Mouse (Mus musculus) kidney, postnatal 0 days (tissue): Measurements from ENCODE around the gene Nek3. TPM values are rescaled to one million over a fixed set of nuclear protein-coding genes. Genes with fewer than 3 reads are reported as not detected.

Source experiments
- ATAC-seq: fragments of 200-750 bp; cut with Nextera tagmentation; replicated peaks from 2 replicates; pipeline ENCODE4 v1.8.0; 2017; ENCODE audit warnings: low read depth, moderate number of reproducible peaks, moderate TSS enrichment, moderate library complexity; ENCODE audit not compliant: low FRiP score
- DNase-seq: peaks from one replicate; pipeline ENCODE4 v3.0.0-alpha.2; 2016; ENCODE audit warnings: low spot score
- H3K27ac ChIP-seq: fragments of 300-500 bp; sonication (generic); 2 replicates; pipeline ENCODE4 v1.5.1; 2014; ENCODE audit warnings: mild to moderate bottlenecking
- H3K27me3 ChIP-seq: fragments of 300-500 bp; sonication (generic); 2 replicates; pipeline ENCODE4 v1.6.1; 2014; ENCODE audit warnings: low read length, mixed read lengths; ENCODE audit not compliant: insufficient read depth
- H3K36me3 ChIP-seq: fragments of 300-500 bp; sonication (generic); 2 replicates; pipeline ENCODE4 v1.6.1; 2014; ENCODE audit warnings: low read length, mixed read lengths; ENCODE audit not compliant: insufficient read depth
- H3K4me1 ChIP-seq: fragments of 300-500 bp; sonication (generic); replicated peaks from 2 replicates; pipeline ENCODE4 v1.6.1; 2014; ENCODE audit warnings: antibody characterized with exemption, low read length, mixed read lengths; ENCODE audit not compliant: insufficient read depth
- H3K4me2 ChIP-seq: fragments of 300-500 bp; sonication (generic); 2 replicates; pipeline ENCODE4 v1.6.1; 2014; ENCODE audit warnings: mild to moderate bottlenecking, low read length, moderate library complexity, mixed read lengths
- H3K4me3 ChIP-seq: fragments of 300-500 bp; sonication (generic); replicated peaks from 2 replicates; pipeline ENCODE4 v1.5.1; 2014; ENCODE audit warnings: low read depth, low read length
- H3K9ac ChIP-seq: fragments of 300-500 bp; sonication (generic); 2 replicates; pipeline ENCODE4 v1.6.1; 2014; ENCODE audit warnings: low read depth, low read length
- H3K9me3 ChIP-seq: fragments of 300-500 bp; sonication (generic); replicated peaks from 2 replicates; pipeline ENCODE4 v1.6.1; 2016; ENCODE audit warnings: low read length, inconsistent platforms, mixed read lengths
- CTCF ChIP-seq: IDR thresholded peaks from 2 replicates; pipeline ENCODE4 v1.5.1; 2016; ENCODE audit warnings: antibody characterized with exemption, low read depth, mild to moderate bottlenecking, moderate library complexity
- WGBS: fragments of 180-500 bp; shearing (Covaris S2); extraction: QIAGEN DNeasy Blood & Tissue Kit; methylation state at CpG from one replicate; pipeline ENCODE4 v1.1.7; 2014; 5-methylcytosine and 5-hydroxymethylcytosine counted together
- polyA plus RNA-seq: library from polyadenylated mRNA; unstranded; fragments of >200 nt; fragmentation: Nextera tagmentation; extraction: Ambion mirVana; gene quantifications from 2 replicates; pipeline ENCODE4 v1.2.1, GENCODE M21; 2015

Nek3 gene
- polyA plus RNA-seq, result 4.8 and 5.4 TPM in 2 replicates

DNA sequence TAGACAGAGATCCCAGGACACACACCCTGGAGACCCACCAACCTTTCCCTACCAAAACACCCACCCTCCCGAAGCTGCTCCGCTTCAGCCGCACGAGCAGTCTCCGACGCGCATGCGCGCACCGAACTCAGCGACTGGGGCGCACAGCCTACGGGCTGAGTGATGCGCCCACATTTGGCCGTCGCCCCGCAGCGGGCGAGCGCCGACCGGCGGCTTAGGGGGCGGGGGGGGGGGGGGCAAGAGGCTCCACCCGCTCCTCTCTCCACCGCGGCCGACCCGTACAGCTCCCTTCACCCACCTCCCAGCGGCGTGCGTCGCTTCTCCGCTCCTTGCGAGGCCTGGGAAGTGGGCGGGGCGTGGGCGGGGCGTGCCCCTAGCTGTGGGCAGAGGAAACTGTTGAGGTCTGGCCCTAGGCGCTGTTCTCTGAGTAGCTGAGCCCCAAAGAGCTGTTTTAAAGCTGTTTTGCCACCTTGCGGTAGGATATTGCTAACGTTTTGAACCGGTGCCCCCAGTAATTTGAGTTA is at the start of gene Nek3:
TSS of gene Nek3 (minus strand) at position 356 of the 524 bp plus-strand sequence.
- peak within 1 kb of the TSS; percentile 61 for H3K9ac ChIP-seq
- H3K4me2 ChIP-seq, result peak within 1 kb of the TSS; percentile 57
- ATAC-seq (peak; percentile 98), DNase-seq (peak; percentile 96)
- no peaks in the 10 kb centered on the region for H3K27me3 ChIP-seq
- H3K9me3 ChIP-seq, result no peaks in the 10 kb centered on the region
- H3K36me3 ChIP-seq, result peaks cover 5% of the 10 kb centered on the region; the same call in 1 of the 2 replicates
- peak within 1 kb of the TSS; percentile 58 for H3K4me3 ChIP-seq
- H3K27ac ChIP-seq, result peak within 1 kb of the TSS; percentile 72
- peak; percentile 74 for TF ChIP-seq CTCF
- peaks cover 4% of the 10 kb centered on the region; the same call in 1 of the 2 replicates for H3K4me1 ChIP-seq
- under 1% methylated on average over 41 of the region's 43 CpGs for WGBS

DNA sequence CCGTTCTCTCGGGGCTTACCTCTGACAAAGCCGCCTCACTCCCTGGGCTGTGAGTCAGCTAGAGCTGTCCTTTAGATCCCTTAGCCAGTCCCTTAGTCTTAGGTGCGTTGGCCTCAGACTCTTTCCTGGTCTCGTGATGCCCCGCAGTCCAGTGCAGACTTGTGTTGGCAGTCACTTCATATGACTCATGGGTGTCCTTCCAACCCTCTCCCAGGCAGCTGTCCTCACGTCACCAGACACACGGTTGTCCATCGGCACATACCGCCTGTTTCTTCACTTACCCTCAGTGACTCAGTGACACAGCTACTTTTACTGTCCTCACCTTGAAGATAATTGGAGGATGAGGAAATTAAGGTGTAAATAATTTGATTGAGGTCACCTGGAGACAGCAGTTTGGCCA is 48.6 kb upstream of the Nek3 start:
- WGBS, result 99% methylated on average over 10 of the region's 10 CpGs
- no peaks in the 10 kb centered on the region for H3K4me1 ChIP-seq
- H3K9me3 ChIP-seq, result no peaks in the 10 kb centered on the region
- DNase-seq, result no peak
- peaks cover 44% of the 10 kb centered on the region for H3K36me3 ChIP-seq
- no peak overlapping the region for H3K4me2 ChIP-seq
- TF ChIP-seq CTCF, result no peak
- no peaks in the 10 kb centered on the region for H3K27me3 ChIP-seq
- ATAC-seq, result no peak
- H3K4me3 ChIP-seq, result no peak overlapping the region
- H3K9ac ChIP-seq, result no peak overlapping the region
- no peak overlapping the region for H3K27ac ChIP-seq

- Histone ChIP-seq H3K27me3 (no peaks in the 10 kb centered on the region), H3K36me3 (peaks cover 42% of the 10 kb centered on the region), H3K9me3 (no peaks in the 10 kb centered on the region), H3K4me3 (no peak overlapping the region), H3K9ac (no peak overlapping the region), H3K4me2 (no peak overlapping the region), H3K4me1 (no peaks in the 10 kb centered on the region), H3K27ac (no peak overlapping the region)
- WGBS, result 61% methylated on average over 5 of the region's 5 CpGs
- no peak for TF ChIP-seq CTCF
- ATAC-seq, result no peak
- DNase-seq, result peak; percentile 32
Measured at GRCm38 (mm10) chr8:22209012-22209411, 42.8 kb upstream of the Nek3 start.

GRCm38 (mm10) chr8:22207535-22207934 is 41.3 kb upstream of the Nek3 start:
- Histone ChIP-seq H3K9ac (no peak overlapping the region), H3K27me3 (no peaks in the 10 kb centered on the region), H3K36me3 (peaks cover 42% of the 10 kb centered on the region), H3K9me3 (no peaks in the 10 kb centered on the region), H3K4me1 (no peaks in the 10 kb centered on the region), H3K27ac (peak overlapping the region; percentile 15; the same call in 1 of the 2 replicates), H3K4me3 (no peak overlapping the region), H3K4me2 (no peak overlapping the region)
- DNase-seq (no peak), ATAC-seq (no peak)
- 70% methylated on average over 4 of the region's 4 CpGs for WGBS
- no peak for TF ChIP-seq CTCF

DNA sequence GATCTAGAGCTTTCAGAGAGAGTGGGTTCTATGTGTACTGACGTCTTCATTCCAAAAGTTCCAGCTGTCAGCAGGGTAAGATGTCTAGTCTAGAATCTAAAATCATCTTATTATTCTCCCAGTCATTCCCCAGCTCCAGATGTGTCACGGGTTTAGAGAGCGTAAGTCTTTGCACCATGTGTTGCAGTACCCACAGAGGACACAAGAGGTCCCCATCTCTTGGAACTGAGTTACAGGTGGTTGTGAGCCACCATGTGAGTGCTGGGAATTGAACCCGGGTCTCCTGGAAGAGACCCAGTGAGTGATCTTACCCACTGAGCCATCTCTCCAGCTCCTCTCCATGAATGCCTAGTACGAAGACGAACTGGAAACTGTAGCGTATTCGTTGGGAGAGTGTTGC is 33.2 kb upstream of the Nek3 start:
- H3K4me2 ChIP-seq, result no peak overlapping the region
- no peaks in the 10 kb centered on the region for H3K9me3 ChIP-seq
- no peaks in the 10 kb centered on the region for H3K4me1 ChIP-seq
- 0 out of 2 replicates have a peak, but pooled peaks have one; percentile 19 for TF ChIP-seq CTCF
- no peak overlapping the region for H3K9ac ChIP-seq
- DNase-seq, result no peak
- H3K27ac ChIP-seq, result no peak overlapping the region
- no peaks in the 10 kb centered on the region for H3K27me3 ChIP-seq
- peaks cover 17% of the 10 kb centered on the region; the same call in 1 of the 2 replicates for H3K36me3 ChIP-seq
- H3K4me3 ChIP-seq, result no peak overlapping the region
- 96% methylated on average over 8 of the region's 8 CpGs for WGBS
- no peak for ATAC-seq

DNA sequence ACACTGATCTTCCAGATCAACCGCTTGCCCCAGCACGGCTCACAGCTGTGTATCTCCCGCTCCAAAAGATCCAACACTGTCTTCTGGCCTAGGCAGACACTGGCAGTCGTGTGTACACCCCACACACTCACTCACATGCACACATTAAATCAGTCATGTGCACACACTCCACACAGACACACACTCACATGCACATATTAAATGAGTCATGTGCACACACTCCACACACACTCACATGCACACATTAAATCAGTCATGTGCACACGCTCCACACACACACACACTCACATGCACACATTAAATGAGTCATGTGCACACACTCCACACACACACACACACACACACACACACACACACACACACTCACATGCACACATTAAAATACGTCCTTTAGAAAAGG is 31.7 kb upstream of the Nek3 start:
- Histone ChIP-seq H3K27ac (no peak overlapping the region), H3K36me3 (peaks cover 14% of the 10 kb centered on the region; the same call in 1 of the 2 replicates), H3K9me3 (no peaks in the 10 kb centered on the region), H3K9ac (no peak overlapping the region), H3K4me1 (0 out of 2 replicates have a peak, but pooled peaks cover 4% of the 10 kb centered on the region), H3K27me3 (no peaks in the 10 kb centered on the region), H3K4me2 (no peak overlapping the region), H3K4me3 (no peak overlapping the region)
- ATAC-seq (no peak), DNase-seq (no peak)
- WGBS, result 92% methylated on average over 6 of the region's 6 CpGs
- TF ChIP-seq CTCF, result no peak
